Mouse (Mus musculus): Measurements from ENCODE around the gene Mtcl1.

DNA sequence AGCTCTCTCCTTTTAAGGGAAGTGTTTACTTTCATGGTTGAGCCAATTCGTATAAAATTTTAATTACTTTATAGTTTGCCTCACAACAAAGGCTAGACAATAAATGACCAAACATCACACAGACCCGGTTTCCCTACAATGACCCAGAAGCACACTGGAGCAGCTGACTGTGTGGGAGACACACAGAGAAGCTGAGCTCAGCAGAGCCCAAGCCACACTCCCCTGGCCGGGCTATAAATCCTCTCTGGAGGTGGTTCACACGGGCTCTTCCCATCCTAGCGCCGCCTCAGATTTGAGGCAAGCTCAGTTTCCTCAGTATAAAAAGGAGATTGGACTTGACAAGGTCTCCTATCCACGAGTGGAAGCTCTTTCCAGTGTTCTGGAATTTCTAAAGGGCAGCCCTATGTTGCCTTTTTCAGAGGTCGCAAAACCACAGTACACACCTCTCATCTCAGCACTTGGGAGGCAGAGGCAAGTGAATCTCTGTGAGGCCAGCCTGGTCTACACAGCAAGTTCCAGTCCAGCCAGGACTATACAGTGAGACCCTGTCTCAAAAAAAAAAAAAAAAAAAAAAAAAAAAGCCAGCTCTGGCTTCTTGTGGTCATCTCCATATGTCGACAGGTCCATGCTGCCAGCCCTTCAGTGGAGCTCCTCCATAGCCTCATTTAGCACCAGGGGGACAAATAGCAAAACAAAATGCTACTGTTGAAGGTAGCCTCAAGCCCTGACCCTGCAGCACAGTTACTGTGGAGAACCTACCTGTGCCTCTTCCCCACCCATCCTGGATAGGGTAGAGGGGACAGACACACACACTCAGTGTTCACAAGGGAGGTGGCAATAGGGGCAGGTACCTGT lies 92.2 kb downstream of the Mtcl1 start:
- TF ChIP-seq CTCF (IDR thresholded peaks at IDR 0.05; ENCODE audit: low read depth) (no peak), EP300 (IDR thresholded peaks at IDR 0.05; ENCODE audit: low read depth) (no peak)

Measured in liver, embryonic 14.5 days (tissue).